Mouse (Mus musculus) testis, adult 2 months (tissue): ENCODE measurements around the gene Fam192a.

Experiments
- CTCF ChIP-seq: fragments of 200-500 bp; IDR thresholded peaks from 2 replicates; pipeline ENCODE4 v1.5.1; 2012; ENCODE audit warnings: low read depth, mild to moderate bottlenecking, inconsistent platforms, low read length, moderate library complexity; ENCODE audit not compliant: control insufficient read depth, insufficient read depth, insufficient replicate concordance
- POLR2A ChIP-seq: fragments of 200-500 bp; IDR thresholded peaks from 2 replicates; pipeline ENCODE4 v1.6.1; 2012; ENCODE audit warnings: low read depth, mild to moderate bottlenecking, inconsistent platforms, low read length, moderate library complexity; ENCODE audit not compliant: control insufficient read depth

DNA sequence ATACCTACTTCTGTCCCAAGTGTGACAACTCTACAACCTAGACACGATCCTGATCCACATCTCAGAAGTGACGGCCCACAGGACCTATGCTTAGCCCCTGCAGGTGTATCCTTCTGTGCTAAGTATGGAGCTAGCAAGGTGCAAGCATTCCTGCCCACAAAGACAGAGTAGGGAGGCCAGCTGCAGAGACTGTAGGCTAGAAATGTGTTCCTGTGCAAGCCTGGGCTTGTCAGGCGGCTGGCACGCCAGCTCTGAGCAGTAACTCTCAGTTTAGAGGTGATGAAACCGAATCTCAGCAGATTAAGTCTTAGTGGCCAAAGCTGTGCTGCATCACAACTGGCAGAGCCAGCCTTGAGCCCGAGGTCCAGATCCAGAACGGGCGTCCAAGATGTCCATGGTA is 33.7 kb downstream of the Fam192a start:
- TF ChIP-seq POLR2A, result no peak
- TF ChIP-seq CTCF, result no peak
